In the genomic region with DNA sequence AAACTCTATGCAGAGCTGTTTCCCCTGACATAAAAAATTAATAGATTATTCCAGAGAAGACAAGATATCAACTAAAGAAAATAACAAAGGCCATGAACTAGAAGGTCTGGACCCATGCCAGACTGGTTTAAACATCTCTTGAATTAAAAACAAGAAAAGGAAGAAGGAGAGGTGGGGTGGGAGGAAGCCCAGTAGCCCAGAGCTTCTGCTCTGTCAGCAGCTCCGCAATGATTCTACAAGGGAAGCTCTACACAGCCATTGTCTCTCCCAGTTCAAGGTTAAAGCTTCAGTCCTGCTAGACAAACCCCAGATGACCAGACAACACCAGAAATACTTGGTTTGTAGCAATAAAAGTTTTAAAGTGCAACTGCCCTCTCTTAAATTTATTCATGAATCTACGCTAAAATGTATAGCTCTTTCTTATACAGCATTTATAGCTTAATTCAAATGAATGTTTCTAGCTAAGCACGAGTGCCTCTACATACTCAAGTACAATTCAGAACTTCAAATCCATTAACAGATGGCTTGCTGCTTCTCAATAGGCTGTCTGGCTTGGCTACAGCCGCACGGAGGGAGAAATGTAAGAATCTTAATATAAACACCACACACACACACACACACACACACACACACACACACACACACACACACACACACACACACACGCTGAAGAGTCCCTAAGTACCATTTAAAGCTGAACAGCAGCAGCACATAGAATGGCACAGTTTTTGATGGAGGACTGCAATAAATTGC, we compare ENCODE assay signal across 10 mouse cellular contexts.
DNase-seq lines count a peak whose midpoint lies in the region; ATAC-seq and TF ChIP-seq lines count a peak whose summit lies in the region.
"Had no signal": no experiment of that assay in that cellular context is flagged by ENCODE, and none has a peak within 500 bp of the region (broad histone marks: within the 10 kb centered on the region; RNA-seq: fewer than 3 reads in every experiment).

No protein-coding gene starts in this region.

- DNase-seq in frontal cortex, postnatal 36 days (ENCODE audit: low spot score in 2 of 2): peak; percentile 8 to 23
- no peak for DNase-seq in frontal cortex, postnatal 25 days (ENCODE audit: low spot score in 2 of 2)
- DNase-seq in lung, postnatal 14 days: peak; percentile 4
- DNase-seq in lung, postnatal 0 days (ENCODE audit: low spot score): no peak
- peak; percentile 18 for DNase-seq in right cerebral cortex, postnatal 25 days
- DNase-seq: gastrocnemius, adult 2 months had no signal

- no peak overlapping the region for H3K27ac ChIP-seq in lung, postnatal 0 days (ENCODE audit: low read length)
- H3K27ac ChIP-seq in hindbrain, embryonic 15.5 days (replicated peaks): peak overlapping the region; percentile 42; the same call in 1 of the 2 replicates
- H3K27ac ChIP-seq: gastrocnemius, adult 2 months had no signal

- no peaks in the 10 kb centered on the region for H3K36me3 ChIP-seq in lung, postnatal 0 days (ENCODE audit: insufficient read depth, low read length)
- H3K36me3 ChIP-seq in hindbrain, embryonic 15.5 days: no peaks in the 10 kb centered on the region

- no peak overlapping the region for H3K9ac ChIP-seq in lung, postnatal 0 days (replicated peaks; ENCODE audit: low read depth)
- H3K9ac ChIP-seq in hindbrain, embryonic 15.5 days: 0 out of 2 replicates have a peak overlapping the region, but pooled peaks have one; percentile 16

- TF ChIP-seq EP300 in lung, postnatal 0 days (IDR thresholded peaks at IDR 0.05): no peak

- no peak overlapping the region for H3K4me3 ChIP-seq in lung, postnatal 0 days (ENCODE audit: low read depth, low read length)
- H3K4me3 ChIP-seq in hindbrain, embryonic 15.5 days: no peak overlapping the region
- H3K4me3 ChIP-seq: gastrocnemius, adult 2 months; myocyte had no signal

- H3K9me3 ChIP-seq in lung, postnatal 0 days (ENCODE audit: low read length): no peaks in the 10 kb centered on the region
- H3K9me3 ChIP-seq in hindbrain, embryonic 15.5 days: no peaks in the 10 kb centered on the region

- ATAC-seq in lung, postnatal 0 days: no peak
- ATAC-seq in hindbrain, embryonic 15.5 days (ENCODE audit: low FRiP score, low read depth): peak; percentile 64; the same call in 1 of the 2 replicates
- ATAC-seq in activated CD4-positive, CD25-positive, alpha-beta regulatory T cell, adult 4 months: no peak
- ATAC-seq in megakaryocyte progenitor cell, adult 5-6 weeks (replicated peaks; ENCODE audit: poor library complexity): no peak

- no peak for TF ChIP-seq CTCF in lung, postnatal 0 days (IDR thresholded peaks at IDR 0.05)

- 38% methylated on average over 6 of the region's 6 CpGs for whole genome bisulfite sequencing in lung, postnatal 0 days
- 44% methylated on average over 6 of the region's 6 CpGs for WGBS in hindbrain, embryonic 15.5 days

- H3K4me1 ChIP-seq in lung, postnatal 0 days (ENCODE audit: insufficient read depth, low read depth, low read length): no peaks in the 10 kb centered on the region
- peaks cover 8% of the 10 kb centered on the region; the same call in 1 of the 2 replicates for H3K4me1 ChIP-seq in hindbrain, embryonic 15.5 days (replicated peaks)

- no peak overlapping the region for H3K4me2 ChIP-seq in lung, postnatal 0 days (replicated peaks; ENCODE audit: low read depth, low read length)
- H3K4me2 ChIP-seq in hindbrain, embryonic 15.5 days: 0 out of 2 replicates have a peak overlapping the region, but pooled peaks have one; percentile 2

- H3K27me3 ChIP-seq in lung, postnatal 0 days (replicated peaks; ENCODE audit: insufficient read depth, low read length): no peaks in the 10 kb centered on the region
- no peaks in the 10 kb centered on the region for H3K27me3 ChIP-seq in hindbrain, embryonic 15.5 days

Comparison
In these comparisons a context has a peak if more than half of its experiments do, and no peak if none do; other contexts are left out.
1. DNase-seq: peak in frontal cortex, postnatal 36 days (2 of 2), lung, postnatal 14 days (single experiment) and right cerebral cortex, postnatal 25 days (single experiment); none in frontal cortex, postnatal 25 days (0 of 2) and lung, postnatal 0 days (single experiment).